Mouse (Mus musculus) limb, embryonic 11.5 days (tissue): ENCODE data around the gene Phldb3. TPM values are rescaled to one million over a fixed set of nuclear protein-coding genes. Genes with fewer than 3 reads are reported as not detected.
A peak's percentile ranks its signal among the peaks of the same experiment; 100 is the strongest.

Experiments
- ATAC-seq: fragments of 200-750 bp; cut with Nextera tagmentation; 2 replicates; pipeline ENCODE4 v1.8.0; 2017; ENCODE audit warnings: low read depth; ENCODE audit not compliant: insufficient number of reproducible peaks, low FRiP score, low TSS enrichment
- DNase-seq: peaks from one replicate; pipeline ENCODE4 v3.0.0-alpha.2; 2015; ENCODE audit warnings: low spot score
- H3K27ac ChIP-seq: fragments of 300-500 bp; sonication (generic); replicated peaks from 2 replicates; pipeline ENCODE4 v1.5.1; 2014; ENCODE audit warnings: low read depth, mild to moderate bottlenecking, low read length
- H3K27me3 ChIP-seq: fragments of 300-500 bp; sonication (generic); 2 replicates; pipeline ENCODE4 v1.6.1; 2014; ENCODE audit warnings: mild to moderate bottlenecking, low read length, mixed read lengths; ENCODE audit not compliant: control insufficient read depth, insufficient read depth
- H3K36me3 ChIP-seq: fragments of 300-500 bp; sonication (generic); 2 replicates; pipeline ENCODE4 v1.6.1; 2014; ENCODE audit warnings: mild to moderate bottlenecking, low read length, moderate library complexity, mixed read lengths; ENCODE audit not compliant: control insufficient read depth, insufficient read depth
- H3K4me1 ChIP-seq: fragments of 300-500 bp; sonication (generic); 2 replicates; pipeline ENCODE4 v1.6.1; 2014; ENCODE audit warnings: low read length, mixed read lengths; ENCODE audit not compliant: control insufficient read depth, insufficient read depth
- H3K4me2 ChIP-seq: fragments of 300-500 bp; sonication (generic); 2 replicates; pipeline ENCODE4 v1.6.1; 2014; ENCODE audit warnings: low read depth, mild to moderate bottlenecking, moderate library complexity; ENCODE audit not compliant: severe bottlenecking
- H3K4me3 ChIP-seq: fragments of 300-500 bp; sonication (generic); 2 replicates; pipeline ENCODE4 v1.5.1; 2014; ENCODE audit warnings: low read depth, low read length
- H3K9ac ChIP-seq: fragments of 300-500 bp; sonication (generic); 2 replicates; pipeline ENCODE4 v1.6.1; 2014; ENCODE audit warnings: mild to moderate bottlenecking, low read length
- H3K9me3 ChIP-seq: fragments of 300-500 bp; sonication (generic); 2 replicates; pipeline ENCODE4 v1.6.1; 2016; ENCODE audit warnings: low read length; ENCODE audit not compliant: control insufficient read depth
- WGBS: fragments of 180-500 bp; shearing (Covaris S2); extraction: QIAGEN DNeasy Blood & Tissue Kit; methylation state at CpG from one replicate; pipeline ENCODE4 v1.1.7; 2014; 5-methylcytosine and 5-hydroxymethylcytosine counted together
- polyA plus RNA-seq: library from polyadenylated mRNA; unstranded; fragments of >200 nt; fragmentation: Nextera tagmentation; extraction: Ambion mirVana; gene quantifications from 2 replicates; pipeline ENCODE4 v1.2.1, GENCODE M21; 2014

The Phldb3 gene
- polyA plus RNA-seq = 0.16 and 0.21 TPM in 2 replicates

DNA sequence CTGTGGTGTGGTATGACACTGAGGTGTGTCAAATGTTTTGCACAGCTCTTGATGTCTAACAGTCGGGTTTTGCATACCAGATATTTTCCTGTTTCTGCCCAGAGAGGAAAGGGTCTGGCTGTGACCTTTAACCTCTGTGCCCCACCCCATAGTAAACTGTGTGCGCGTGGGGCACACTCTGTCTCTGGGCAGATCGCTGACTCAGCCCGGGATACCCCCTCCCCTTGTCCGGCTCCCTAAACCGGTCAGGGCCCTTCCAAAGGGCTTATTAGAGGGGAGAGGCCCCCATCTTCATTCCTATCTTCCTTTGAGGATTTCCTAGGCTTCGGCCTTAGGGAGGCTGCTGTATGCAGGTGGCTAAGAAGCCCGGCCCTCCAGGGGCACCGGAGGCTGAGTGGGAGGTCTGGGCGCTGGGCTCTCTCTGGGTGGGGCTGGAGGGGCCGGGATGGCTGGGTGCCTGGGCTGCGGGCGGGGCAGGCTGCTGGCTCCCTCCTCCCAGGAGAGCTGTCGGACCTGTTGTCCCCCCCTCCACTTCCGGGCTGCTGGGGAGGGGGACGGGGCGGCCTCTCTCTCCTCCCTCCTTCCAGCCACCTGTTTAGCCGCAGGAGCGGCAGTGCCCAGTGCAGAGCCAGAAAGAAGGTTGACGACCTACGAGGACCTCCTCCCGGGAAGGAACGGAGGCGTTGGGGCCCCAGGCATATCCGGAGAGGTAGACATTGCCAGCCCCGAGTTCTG is at the start of gene Phldb3:
Gene Phldb3 (plus strand): TSS at position 620 of the 735 bp plus-strand sequence.
- Histone ChIP-seq H3K4me2 (peak within 1 kb of the TSS; percentile 58), H3K9ac (no peak within 1 kb of the TSS), H3K36me3 (no peaks in the 10 kb centered on the region), H3K27ac (no peak within 1 kb of the TSS), H3K9me3 (no peaks in the 10 kb centered on the region; the same call in 1 of the 2 replicates), H3K4me1 (peaks cover 8% of the 10 kb centered on the region; the same call in 1 of the 2 replicates), H3K27me3 (peaks cover 43% of the 10 kb centered on the region), H3K4me3 (peak within 1 kb of the TSS; percentile 26)
- ATAC-seq (peak; percentile 31; the same call in 1 of the 2 replicates), DNase-seq (peak; percentile 38)
- 2% methylated on average over 27 of the region's 27 CpGs for WGBS

GRCm38 (mm10) chr7:24561450-24561849 is 49.1 kb upstream of the Phldb3 start:
- no peak overlapping the region for H3K9ac ChIP-seq
- H3K36me3 ChIP-seq = peaks cover 6% of the 10 kb centered on the region
- H3K27me3 ChIP-seq = no peaks in the 10 kb centered on the region
- no peak overlapping the region for H3K4me2 ChIP-seq
- no peak for ATAC-seq
- no peak for DNase-seq
- 92% methylated on average over 4 of the region's 4 CpGs for WGBS
- H3K27ac ChIP-seq = no peak overlapping the region
- no peak overlapping the region for H3K4me3 ChIP-seq
- no peaks in the 10 kb centered on the region for H3K4me1 ChIP-seq
- no peaks in the 10 kb centered on the region for H3K9me3 ChIP-seq

DNA sequence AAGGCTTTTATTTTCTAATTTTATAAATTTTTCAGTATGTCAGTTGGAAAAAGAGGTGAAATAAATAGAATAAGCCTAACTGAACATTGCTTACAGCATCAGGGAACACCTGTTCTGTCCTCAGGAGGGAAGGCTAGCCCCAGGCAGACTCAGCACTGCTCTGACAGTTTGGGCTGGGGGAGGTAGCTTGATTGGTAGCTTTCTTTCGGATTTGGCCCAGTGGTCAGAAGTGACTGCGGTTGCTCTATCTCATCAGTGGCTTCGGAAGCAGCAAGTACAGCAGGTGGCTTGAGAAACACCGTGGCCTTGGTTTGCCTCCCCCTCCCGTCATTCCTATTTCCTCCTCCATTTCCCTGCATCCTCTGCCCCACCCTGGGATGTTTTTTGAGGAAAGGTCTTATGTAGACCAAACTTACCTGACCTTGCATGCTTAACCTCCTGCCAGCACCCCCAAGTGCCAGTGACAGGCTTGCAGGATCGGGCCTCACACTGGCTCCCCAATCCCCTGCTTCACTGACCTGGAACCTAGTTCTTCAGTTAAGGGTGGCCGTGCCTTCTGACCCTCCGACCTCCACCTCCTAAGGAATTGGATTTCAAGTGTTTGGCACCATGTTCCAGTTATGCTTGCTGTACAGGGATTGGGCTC is 47.2 kb upstream of the Phldb3 start:
- H3K9me3 ChIP-seq = no peaks in the 10 kb centered on the region
- no peak overlapping the region for H3K9ac ChIP-seq
- H3K4me3 ChIP-seq = no peak overlapping the region
- no peaks in the 10 kb centered on the region for H3K27me3 ChIP-seq
- 91% methylated on average over 8 of the region's 8 CpGs for WGBS
- no peak for ATAC-seq
- no peaks in the 10 kb centered on the region for H3K4me1 ChIP-seq
- peaks cover 14% of the 10 kb centered on the region for H3K36me3 ChIP-seq
- no peak overlapping the region for H3K27ac ChIP-seq
- DNase-seq = no peak
- no peak overlapping the region for H3K4me2 ChIP-seq

DNA sequence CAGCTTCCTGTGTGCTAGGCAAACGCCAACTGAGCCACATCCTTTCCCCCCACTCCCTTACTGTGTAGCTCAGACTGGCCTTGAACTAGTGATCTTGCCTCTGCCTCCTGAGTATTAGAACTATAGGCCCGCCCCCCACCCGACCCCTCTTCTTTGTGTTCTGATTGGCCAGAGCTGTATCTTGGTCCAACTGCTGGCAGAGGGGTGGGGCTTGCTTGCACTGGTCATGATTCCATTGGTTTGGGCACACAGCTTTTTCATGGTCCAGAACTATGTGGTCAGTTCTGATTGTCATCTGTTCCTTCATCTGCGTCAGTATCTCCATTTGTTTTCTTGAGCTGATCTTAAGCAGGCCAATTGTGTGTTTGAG is 46.7 kb upstream of the Phldb3 start:
- Histone ChIP-seq H3K4me1 (no peaks in the 10 kb centered on the region), H3K36me3 (peaks cover 17% of the 10 kb centered on the region), H3K27ac (no peak overlapping the region), H3K4me3 (no peak overlapping the region), H3K4me2 (no peak overlapping the region), H3K9me3 (no peaks in the 10 kb centered on the region), H3K27me3 (no peaks in the 10 kb centered on the region), H3K9ac (no peak overlapping the region)
- WGBS = 84% methylated on average over 4 of the region's 4 CpGs
- DNase-seq = no peak
- ATAC-seq = no peak

- Histone ChIP-seq H3K4me1 (no peaks in the 10 kb centered on the region), H3K36me3 (peaks cover 18% of the 10 kb centered on the region), H3K9me3 (no peaks in the 10 kb centered on the region), H3K4me2 (no peak overlapping the region), H3K27me3 (no peaks in the 10 kb centered on the region), H3K4me3 (no peak overlapping the region), H3K9ac (no peak overlapping the region), H3K27ac (no peak overlapping the region)
- WGBS = 68% methylated on average over 6 of the region's 6 CpGs
- ATAC-seq (no peak), DNase-seq (peak; percentile 81)
These were observed 45.8 kb upstream of the Phldb3 start for GRCm38 (mm10) chr7:24564607-24565265.

GRCm38 (mm10) chr7:24565627-24566026 is 44.9 kb upstream of the Phldb3 start:
- no peak overlapping the region for H3K9ac ChIP-seq
- H3K36me3 ChIP-seq = peaks cover 22% of the 10 kb centered on the region
- no peak overlapping the region for H3K27ac ChIP-seq
- H3K4me3 ChIP-seq = no peak overlapping the region
- H3K27me3 ChIP-seq = no peaks in the 10 kb centered on the region
- H3K9me3 ChIP-seq = no peaks in the 10 kb centered on the region
- ATAC-seq = no peak
- WGBS = 95% methylated on average over 11 of the region's 11 CpGs
- no peaks in the 10 kb centered on the region for H3K4me1 ChIP-seq
- no peak for DNase-seq
- H3K4me2 ChIP-seq = no peak overlapping the region

- DNase-seq (no peak), ATAC-seq (no peak)
- H3K27me3 ChIP-seq = no peaks in the 10 kb centered on the region
- no peak overlapping the region for H3K4me3 ChIP-seq
- no peak overlapping the region for H3K4me2 ChIP-seq
- H3K4me1 ChIP-seq = no peaks in the 10 kb centered on the region
- no peak overlapping the region for H3K27ac ChIP-seq
- H3K9me3 ChIP-seq = no peaks in the 10 kb centered on the region
- peaks cover 23% of the 10 kb centered on the region for H3K36me3 ChIP-seq
- no peak overlapping the region for H3K9ac ChIP-seq
- WGBS = 95% methylated on average over 9 of the region's 9 CpGs
These were observed 44.4 kb upstream of the Phldb3 start for GRCm38 (mm10) chr7:24566206-24566605.

DNA sequence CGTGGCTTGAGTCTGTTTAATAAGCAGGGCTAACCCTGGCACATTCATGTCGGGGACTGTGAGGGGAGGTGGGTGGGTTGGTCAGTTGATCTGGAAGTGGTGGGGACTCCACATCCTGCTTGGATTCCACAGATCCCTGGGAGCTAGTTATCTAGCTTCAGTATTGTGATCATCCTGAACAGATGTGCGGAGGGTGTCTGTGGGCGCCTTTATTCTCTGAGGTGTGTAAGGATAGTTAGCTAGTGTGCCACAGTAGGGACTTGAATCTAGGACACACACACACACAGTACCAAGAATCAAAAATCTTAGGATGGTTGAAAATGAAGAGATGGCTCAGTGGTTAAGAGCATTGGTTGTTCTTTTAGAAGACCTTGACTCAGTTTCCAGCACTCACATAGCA is 42.1 kb upstream of the Phldb3 start:
- Histone ChIP-seq H3K9me3 (no peaks in the 10 kb centered on the region), H3K27me3 (no peaks in the 10 kb centered on the region), H3K4me2 (no peak overlapping the region), H3K27ac (no peak overlapping the region), H3K9ac (no peak overlapping the region), H3K36me3 (peaks cover 33% of the 10 kb centered on the region), H3K4me1 (no peaks in the 10 kb centered on the region), H3K4me3 (no peak overlapping the region)
- ATAC-seq (no peak), DNase-seq (no peak)
- 85% methylated on average over 4 of the region's 4 CpGs for WGBS
